Mouse (Mus musculus) forebrain, embryonic 10.5 days (tissue): Measurements from ENCODE around the gene Slc44a1. TPM values are rescaled to one million over a fixed set of nuclear protein-coding genes. Genes with fewer than 3 reads are reported as not detected.

ENCODE experiments used
- DNase-seq: peaks from one replicate; pipeline ENCODE4 v3.0.0-alpha.2; 2017; ENCODE audit warnings: low spot score; ENCODE audit errors: extremely low spot score
- H3K27ac ChIP-seq: fragments of 300-500 bp; sonication (generic); 2 replicates; pipeline ENCODE4 v1.5.1; 2016; ENCODE audit warnings: mild to moderate bottlenecking
- H3K27me3 ChIP-seq: fragments of 300-500 bp; sonication (generic); 2 replicates; pipeline ENCODE4 v1.6.1; 2016; ENCODE audit warnings: mild to moderate bottlenecking; ENCODE audit not compliant: poor library complexity, severe bottlenecking
- H3K36me3 ChIP-seq: fragments of 300-500 bp; sonication (generic); replicated peaks from 2 replicates; pipeline ENCODE4 v1.6.1; 2016; ENCODE audit warnings: mild to moderate bottlenecking, moderate library complexity
- H3K4me1 ChIP-seq: fragments of 300-500 bp; sonication (generic); 2 replicates; pipeline ENCODE4 v1.6.1; 2016
- H3K4me3 ChIP-seq: fragments of 300-500 bp; sonication (generic); 2 replicates; pipeline ENCODE4 v1.5.1; 2016; ENCODE audit warnings: mild to moderate bottlenecking, moderate library complexity
- H3K9me3 ChIP-seq: fragments of 300-500 bp; sonication (generic); 2 replicates; pipeline ENCODE4 v1.6.1; 2016; ENCODE audit warnings: mild to moderate bottlenecking, moderate library complexity
- WGBS: fragments of 180-500 bp; shearing (Covaris S2); methylation state at CpG from one replicate; pipeline ENCODE4 v1.1.7; 2016; 5-methylcytosine and 5-hydroxymethylcytosine counted together
- polyA plus RNA-seq: library from polyadenylated mRNA; unstranded; fragments of >200 nt; fragmentation: Nextera tagmentation; extraction: Ambion mirVana; gene quantifications from 2 replicates; pipeline ENCODE4 v1.2.1, GENCODE M21; 2016

Slc44a1 gene
- polyA plus RNA-seq, 1 experiment from 2014 or later = 9.9 TPM

GRCm38 (mm10) chr4:53658029-53658428 lies 217.8 kb downstream of the Slc44a1 start:
- H3K36me3 ChIP-seq = peaks cover 57% of the 10 kb centered on the region
- no peaks in the 10 kb centered on the region for H3K27me3 ChIP-seq
- 87% methylated on average over 3 of the region's 3 CpGs for WGBS
- no peak overlapping the region for H3K27ac ChIP-seq
- no peak overlapping the region for H3K4me3 ChIP-seq
- no peak for DNase-seq
- no peaks in the 10 kb centered on the region for H3K9me3 ChIP-seq
- H3K4me1 ChIP-seq = no peaks in the 10 kb centered on the region

GRCm38 (mm10) chr4:53660711-53661110 lies 220.5 kb downstream of the Slc44a1 start:
- peaks cover 52% of the 10 kb centered on the region for H3K36me3 ChIP-seq
- H3K27me3 ChIP-seq = no peaks in the 10 kb centered on the region
- H3K4me3 ChIP-seq = no peak overlapping the region
- no peak for DNase-seq
- H3K27ac ChIP-seq = no peak overlapping the region
- H3K4me1 ChIP-seq = no peaks in the 10 kb centered on the region
- H3K9me3 ChIP-seq = no peaks in the 10 kb centered on the region

Other genes with a start within 250 kb of the Slc44a1 start
- 24.6 and 27.3 TPM in 2 replicates for gene Fsd1l, start 191.1 kb downstream of the Slc44a1 start, polyA plus RNA-seq